Mouse (Mus musculus) lung, postnatal 0 days (tissue): ENCODE results near the gene Rap1gap2.

Experiments used
- CTCF ChIP-seq: IDR thresholded peaks from 2 replicates; pipeline ENCODE4 v1.5.1; 2016; ENCODE audit warnings: antibody characterized with exemption, mild to moderate bottlenecking
- EP300 ChIP-seq: IDR thresholded peaks from 2 replicates; pipeline ENCODE4 v1.6.1; 2016; ENCODE audit warnings: antibody characterized with exemption, mild to moderate bottlenecking, control low read depth

DNA sequence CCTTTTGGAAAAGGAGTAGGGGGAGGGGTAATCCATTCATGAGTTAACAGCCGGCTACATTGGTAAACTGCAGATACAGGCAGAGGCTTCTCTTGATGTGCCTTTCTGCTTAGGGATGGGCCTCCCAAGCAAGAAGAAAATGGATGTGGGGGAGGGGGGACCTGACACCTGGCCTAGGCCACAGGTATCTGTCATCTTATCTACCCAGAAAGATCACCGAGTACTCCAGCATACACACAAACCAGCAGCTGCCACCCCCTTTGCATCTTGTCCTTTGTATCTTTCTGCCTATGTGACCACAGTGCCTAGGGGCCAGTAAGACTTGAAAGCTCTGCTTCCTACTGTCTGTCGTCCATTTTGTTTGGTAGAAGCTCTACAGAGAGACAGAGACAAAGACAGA lies 79.0 kb downstream of the Rap1gap2 start:
- TF ChIP-seq CTCF (no peak), EP300 (no peak)
